ENCODE assay signal across 8 mouse cellular contexts in the genomic region with DNA sequence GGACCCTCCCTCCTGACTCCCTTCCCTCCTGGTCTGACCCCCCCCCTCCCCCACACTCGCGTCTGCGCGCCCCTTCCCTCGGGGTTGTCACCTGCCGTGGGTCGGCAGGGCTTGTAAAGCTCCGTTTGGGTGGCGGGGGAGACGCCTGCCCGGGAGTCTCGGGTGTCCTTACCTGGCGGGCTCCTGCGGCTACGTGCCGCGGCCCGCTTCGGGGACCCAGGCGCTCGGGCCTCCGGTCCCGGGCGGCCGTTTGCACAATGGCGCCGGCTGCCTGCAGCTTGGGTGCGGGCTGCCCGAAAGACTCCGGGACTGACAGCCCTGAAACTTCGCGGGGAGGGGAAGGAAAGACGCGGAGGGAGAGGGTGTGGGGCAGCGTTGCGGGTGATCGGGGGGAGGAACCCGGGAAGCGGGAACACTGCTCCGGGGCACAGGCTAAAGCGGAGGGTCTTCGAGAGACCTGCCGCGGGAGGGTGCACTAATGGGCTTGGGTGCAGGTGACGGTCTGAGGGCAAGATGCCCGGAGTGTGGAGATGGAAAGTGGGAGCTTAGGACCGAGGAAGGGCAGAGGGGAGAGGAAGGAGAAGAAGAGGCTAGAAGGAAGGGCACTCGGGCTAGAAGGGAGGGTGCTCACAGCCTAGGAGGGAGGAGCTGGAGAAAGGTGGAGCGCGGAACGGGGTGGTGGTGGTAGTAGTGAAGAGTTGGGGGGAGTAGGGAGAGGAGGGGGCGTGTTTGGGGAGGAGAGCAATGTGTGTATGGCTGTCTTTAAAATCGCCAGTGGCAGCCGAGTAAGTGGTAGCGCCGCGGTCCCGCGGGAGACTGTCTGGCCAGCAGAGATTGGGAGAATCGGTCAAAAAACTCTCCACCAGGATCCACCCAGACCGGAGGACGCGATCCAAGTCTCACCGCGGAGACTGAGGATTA. TPM values are rescaled to one million over a fixed set of nuclear protein-coding genes. Genes with fewer than 3 reads are reported as not detected.
DNase-seq lines count a peak whose midpoint lies in the region; ATAC-seq lines count a peak whose summit lies in the region.

A gene (minus strand): TSS at position 645 of the 921 bp plus-strand sequence.

- H3K4me3 ChIP-seq in erythroblast, embryonic 14.5 days (replicated peaks), result peak within 1 kb of the TSS; percentile 53
- H3K4me3 ChIP-seq in intestine, embryonic 14.5 days (ENCODE audit: low read depth, low read length), result peak within 1 kb of the TSS; percentile 83

- under 1% methylated on average over 64 of the region's 65 CpGs for WGBS in intestine, embryonic 14.5 days

- peak within 1 kb of the TSS; percentile 83 for H3K9ac ChIP-seq in intestine, embryonic 14.5 days (ENCODE audit: low read length)

- H3K4me2 ChIP-seq in intestine, embryonic 14.5 days (ENCODE audit: low read length), result peak within 1 kb of the TSS; percentile 70

- H3K36me3 ChIP-seq in erythroblast, embryonic 14.5 days (ENCODE audit: control insufficient read depth), result peaks cover 2% of the 10 kb centered on the region; the same call in 1 of the 2 replicates
- peaks cover 21% of the 10 kb centered on the region for H3K36me3 ChIP-seq in intestine, embryonic 14.5 days (ENCODE audit: control insufficient read depth, insufficient read depth, low read length)

- H3K9me3 ChIP-seq in erythroblast, embryonic 14.5 days (ENCODE audit: control insufficient read depth, low read length), result peaks cover 2% of the 10 kb centered on the region; the same call in 1 of the 2 replicates
- no peaks in the 10 kb centered on the region for H3K9me3 ChIP-seq in intestine, embryonic 14.5 days (ENCODE audit: control insufficient read depth, low read length)

- peak within 1 kb of the TSS; percentile 93 for H3K27ac ChIP-seq in intestine, embryonic 14.5 days (ENCODE audit: low read depth)

- H3K4me1 ChIP-seq in erythroblast, embryonic 14.5 days (ENCODE audit: control insufficient read depth), result peaks cover 10% of the 10 kb centered on the region
- H3K4me1 ChIP-seq in intestine, embryonic 14.5 days (replicated peaks; ENCODE audit: control insufficient read depth, insufficient read depth, low read length), result peaks cover 14% of the 10 kb centered on the region; the same call in 1 of the 2 replicates

- no peak for ATAC-seq in erythroblast, adult 5-6 weeks (replicated peaks; ENCODE audit: low FRiP score, poor library complexity, severe bottlenecking)
- 0 out of 2 replicates have a peak, but pooled peaks have one; percentile 8 for ATAC-seq in common myeloid progenitor, adult 5-6 weeks (replicated peaks; ENCODE audit: low read depth, poor library complexity, severe bottlenecking)
- ATAC-seq in intestine, embryonic 14.5 days (replicated peaks; ENCODE audit: low FRiP score, low TSS enrichment, low read depth), result peak; percentile 29; the same call in 1 of the 2 replicates
- ATAC-seq in megakaryocyte-erythroid progenitor cell, adult 5-6 weeks (replicated peaks; ENCODE audit: low FRiP score, low TSS enrichment, poor library complexity, severe bottlenecking), result 0 out of 2 replicates have a peak, but pooled peaks have one; percentile 45

- peak; percentile 35 to 66 for DNase-seq in gastrocnemius, postnatal 36 days
- DNase-seq in intestine, embryonic 14.5 days (ENCODE audit: low spot score), result peak; percentile 83
- DNase-seq in left cerebral cortex, postnatal 36 days (ENCODE audit: low spot score in 2 of 2), result peak; percentile 37 to 45
- peak; percentile 51 for DNase-seq in right cerebral cortex, postnatal 4 days

- H3K27me3 ChIP-seq in erythroblast, embryonic 14.5 days (ENCODE audit: control insufficient read depth), result peaks cover 37% of the 10 kb centered on the region
- no peaks in the 10 kb centered on the region for H3K27me3 ChIP-seq in intestine, embryonic 14.5 days (replicated peaks; ENCODE audit: control insufficient read depth, insufficient read depth, low read length)

- intact Hi-C loops in gastrocnemius, postnatal 36 days (cut with DNase I), result loop anchor here (2.0 kb wide), 1 partner anchor 59 kb away; no protein-coding TSS in a partner anchor
- intact Hi-C loops in left cerebral cortex, postnatal 36 days (cut with DNase I), result loop anchor here (2.0 kb wide), 1 partner anchor 49 kb away; no protein-coding TSS in a partner anchor

RNA-seq across cellular contexts. Expression of the gene that starts here (rescaled TPM):
- polyA plus RNA-seq in erythroblast, embryonic 14.5 days (2012), result 0.07 TPM in 2 replicates
- total RNA-seq in erythroblast, adult 5-6 weeks (2015; ENCODE audit: low replicate concordance), result 1.9 and 7.3 TPM in 2 replicates
- total RNA-seq in erythroblast, adult 5-6 weeks (2017; ENCODE audit: low replicate concordance), result not detected in 2 replicates
- 1.8 and 2.8 TPM in 2 replicates for total RNA-seq in common myeloid progenitor, adult 5-6 weeks (2017)
- 10 to 100 TPM; 38.3 to 42.4 TPM for total RNA-seq in gastrocnemius, postnatal 36 days (2021)
- polyA plus RNA-seq in intestine, embryonic 14.5 days (2014; fragmentation: Nextera tagmentation; extraction: Ambion mirVana), result 22.4 and 23.1 TPM in 2 replicates
- total RNA-seq in left cerebral cortex, postnatal 36 days (2021), result 10 to 100 TPM; 24.7 to 28.8 TPM
- 0.33 and 0.67 TPM in 2 replicates for total RNA-seq in megakaryocyte-erythroid progenitor cell, adult 5-6 weeks (2014; fragmentation: Nextera tagmentation)
- 0.33 TPM in 1 of 2 replicates, not detected in the other for total RNA-seq in megakaryocyte-erythroid progenitor cell, adult 5-6 weeks (2017)

Comparison
In these comparisons a context has a peak if more than half of its experiments do, and no peak if none do; other contexts are left out.
1. RNA of the gene that starts here (polyA plus RNA-seq): 22.4 to 23.1 TPM in intestine, embryonic 14.5 days; 0.07 TPM in erythroblast, embryonic 14.5 days; every median in the first group is over 10 times any median in the second.
2. Peak in ATAC-seq in megakaryocyte-erythroid progenitor cell, adult 5-6 weeks; RNA of the gene not detected or under 1 TPM.
3. Peak in every context shown above with its lines, with median percentiles within 50 percentile points of each other: DNase-seq.